Mouse (Mus musculus) forebrain, embryonic 11.5 days (tissue): Measurements from ENCODE around the gene Olfr872. TPM values are rescaled to one million over a fixed set of nuclear protein-coding genes. Genes with fewer than 3 reads are reported as not detected.
"Not testable (repeated sequence)": the region's sequence is repeated elsewhere in the genome, so short reads cannot be mapped to it uniquely, and the experiment has no call there.

Source experiments
- ATAC-seq: fragments of 200-750 bp; cut with Nextera tagmentation; replicated peaks from 2 replicates; pipeline ENCODE4 v1.8.0; 2017; ENCODE audit warnings: moderate TSS enrichment; ENCODE audit not compliant: low FRiP score
- DNase-seq: peaks from one replicate; pipeline ENCODE4 v3.0.0-alpha.2; 2017; ENCODE audit warnings: low spot score
- H3K27ac ChIP-seq: fragments of 300-500 bp; sonication (generic); 2 replicates; pipeline ENCODE4 v1.5.1; 2014; ENCODE audit warnings: low read depth, low read length
- H3K27me3 ChIP-seq: fragments of 300-500 bp; sonication (generic); 2 replicates; pipeline ENCODE4 v1.6.1; 2014; ENCODE audit warnings: mild to moderate bottlenecking, low read length, mixed read lengths; ENCODE audit not compliant: control insufficient read depth, insufficient read depth
- H3K36me3 ChIP-seq: fragments of 300-500 bp; sonication (generic); 2 replicates; pipeline ENCODE4 v1.6.1; 2014; ENCODE audit warnings: mild to moderate bottlenecking, low read length, moderate library complexity, mixed read lengths; ENCODE audit not compliant: control insufficient read depth, insufficient read depth
- H3K4me1 ChIP-seq: fragments of 300-500 bp; sonication (generic); replicated peaks from 2 replicates; pipeline ENCODE4 v1.6.1; 2014; ENCODE audit warnings: low read length, mixed read lengths; ENCODE audit not compliant: control insufficient read depth, insufficient read depth
- H3K4me2 ChIP-seq: fragments of 300-500 bp; sonication (generic); 2 replicates; pipeline ENCODE4 v1.6.1; 2014; ENCODE audit warnings: low read depth, mild to moderate bottlenecking, low read length, moderate library complexity, mixed read lengths; ENCODE audit not compliant: severe bottlenecking
- H3K4me3 ChIP-seq: fragments of 300-500 bp; sonication (generic); 2 replicates; pipeline ENCODE4 v1.5.1; 2014; ENCODE audit warnings: low read depth, low read length
- H3K9ac ChIP-seq: fragments of 300-500 bp; sonication (generic); 2 replicates; pipeline ENCODE4 v1.6.1; 2014; ENCODE audit warnings: low read length
- H3K9me3 ChIP-seq: fragments of 300-500 bp; sonication (generic); 2 replicates; pipeline ENCODE4 v1.6.1; 2016; ENCODE audit warnings: low read length, mixed read lengths; ENCODE audit not compliant: control insufficient read depth
- WGBS: fragments of 180-500 bp; shearing (Covaris S2); extraction: QIAGEN DNeasy Blood & Tissue Kit; methylation state at CpG from one replicate; pipeline ENCODE4 v1.1.7; 2014; 5-methylcytosine and 5-hydroxymethylcytosine counted together
- polyA plus RNA-seq: library from polyadenylated mRNA; unstranded; fragments of >200 nt; fragmentation: Nextera tagmentation; extraction: Ambion mirVana; gene quantifications from 2 replicates; pipeline ENCODE4 v1.2.1, GENCODE M21; 2014

Olfr872 gene
- not detected in 2 replicates for polyA plus RNA-seq

GRCm38 (mm10) chr9:20236819-20237218 is at the start of gene Olfr872:
TSS of gene Olfr872 (plus strand) at chr9:20237119.
- Histone ChIP-seq H3K4me3 (no peak within 1 kb of the TSS), H3K9ac (no peak within 1 kb of the TSS), H3K36me3 (no peaks in the 10 kb centered on the region), H3K27me3 (no peaks in the 10 kb centered on the region), H3K9me3 (no peaks in the 10 kb centered on the region), H3K4me1 (no peaks in the 10 kb centered on the region), H3K27ac (no peak within 1 kb of the TSS), H3K4me2 (no peak within 1 kb of the TSS)
- DNase-seq (no peak), ATAC-seq (no peak)

- ATAC-seq (no peak), DNase-seq (no peak)
- no peak overlapping the region for H3K4me3 ChIP-seq
- H3K27ac ChIP-seq: no peak overlapping the region
- no peaks in the 10 kb centered on the region for H3K27me3 ChIP-seq
- no peaks in the 10 kb centered on the region for H3K36me3 ChIP-seq
- no peaks in the 10 kb centered on the region; the same call in 1 of the 2 replicates for H3K9me3 ChIP-seq
- H3K9ac ChIP-seq: no peak overlapping the region
- H3K4me1 ChIP-seq: no peaks in the 10 kb centered on the region
- H3K4me2 ChIP-seq: no peak overlapping the region
- WGBS: 73% methylated on average over 1 of the region's 1 CpGs
These were observed 34.8 kb upstream of the Olfr872 start for GRCm38 (mm10) chr9:20202131-20202530.

GRCm38 (mm10) chr9:20203413-20203984 is 33.4 kb upstream of the Olfr872 start:
- not testable (repeated sequence) for H3K9me3 ChIP-seq, H3K27ac ChIP-seq, DNase-seq, H3K9ac ChIP-seq, H3K27me3 ChIP-seq, H3K4me3 ChIP-seq, H3K4me2 ChIP-seq, H3K36me3 ChIP-seq, ATAC-seq, H3K4me1 ChIP-seq
- 88% methylated on average over 7 of the region's 7 CpGs for WGBS

GRCm38 (mm10) chr9:20210812-20211211 is 26.1 kb upstream of the Olfr872 start:
- no peaks in the 10 kb centered on the region for H3K4me1 ChIP-seq
- no peak overlapping the region for H3K27ac ChIP-seq
- H3K9me3 ChIP-seq: no peaks in the 10 kb centered on the region; the same call in 1 of the 2 replicates
- WGBS: 44% methylated on average over 1 of the region's 1 CpGs
- no peaks in the 10 kb centered on the region for H3K27me3 ChIP-seq
- H3K9ac ChIP-seq: no peak overlapping the region
- DNase-seq: no peak
- no peak overlapping the region for H3K4me2 ChIP-seq
- no peak for ATAC-seq
- no peak overlapping the region for H3K4me3 ChIP-seq
- no peaks in the 10 kb centered on the region for H3K36me3 ChIP-seq

- Histone ChIP-seq H3K9me3 (no peaks in the 10 kb centered on the region; the same call in 1 of the 2 replicates), H3K4me3 (no peak overlapping the region), H3K27me3 (no peaks in the 10 kb centered on the region), H3K9ac (no peak overlapping the region), H3K36me3 (no peaks in the 10 kb centered on the region), H3K4me2 (no peak overlapping the region), H3K4me1 (no peaks in the 10 kb centered on the region), H3K27ac (no peak overlapping the region)
- no peak for DNase-seq
- ATAC-seq: no peak
- WGBS: 81% methylated on average over 2 of the region's 2 CpGs
These were observed 25.4 kb upstream of the Olfr872 start for GRCm38 (mm10) chr9:20211477-20211876.

- ATAC-seq: no peak
- DNase-seq: no peak
- no peak within 1 kb of the TSS for H3K4me3 ChIP-seq
- no peaks in the 10 kb centered on the region for H3K27me3 ChIP-seq
- no peak within 1 kb of the TSS for H3K4me2 ChIP-seq
- H3K27ac ChIP-seq: no peak within 1 kb of the TSS
- H3K9me3 ChIP-seq: no peaks in the 10 kb centered on the region; the same call in 1 of the 2 replicates
- H3K36me3 ChIP-seq: no peaks in the 10 kb centered on the region
- no peak within 1 kb of the TSS for H3K9ac ChIP-seq
- H3K4me1 ChIP-seq: no peaks in the 10 kb centered on the region
These were observed 25.0 kb upstream of the Olfr872 start, which contains the start of gene Olfr871 for GRCm38 (mm10) chr9:20211907-20212306. TSS of gene Olfr871 (plus strand) at chr9:20212207.

- 81% methylated on average over 2 of the region's 2 CpGs for WGBS
- no peaks in the 10 kb centered on the region; the same call in 1 of the 2 replicates for H3K9me3 ChIP-seq
- no peak for DNase-seq
- H3K9ac ChIP-seq: no peak overlapping the region
- ATAC-seq: no peak
- no peaks in the 10 kb centered on the region for H3K27me3 ChIP-seq
- no peak overlapping the region for H3K4me2 ChIP-seq
- H3K4me1 ChIP-seq: no peaks in the 10 kb centered on the region
- H3K36me3 ChIP-seq: no peaks in the 10 kb centered on the region
- H3K27ac ChIP-seq: no peak overlapping the region
- H3K4me3 ChIP-seq: no peak overlapping the region
These were observed 459 bp downstream of the Olfr872 start for GRCm38 (mm10) chr9:20237378-20237777.

GRCm38 (mm10) chr9:20282051-20282450 is 45.1 kb downstream of the Olfr872 start, which contains the start of gene Olfr39:
TSS of gene Olfr39 (plus strand) at chr9:20282351.
- H3K9me3 ChIP-seq: no peaks in the 10 kb centered on the region
- no peak within 1 kb of the TSS for H3K4me3 ChIP-seq
- H3K4me1 ChIP-seq: no peaks in the 10 kb centered on the region
- no peak within 1 kb of the TSS for H3K4me2 ChIP-seq
- H3K27me3 ChIP-seq: no peaks in the 10 kb centered on the region
- H3K36me3 ChIP-seq: no peaks in the 10 kb centered on the region
- H3K27ac ChIP-seq: no peak within 1 kb of the TSS
- WGBS: 86% methylated on average over 1 of the region's 1 CpGs
- H3K9ac ChIP-seq: no peak within 1 kb of the TSS
- ATAC-seq: no peak
- no peak for DNase-seq

GRCm38 (mm10) chr9:20295562-20295961 is 58.6 kb downstream of the Olfr872 start:
- H3K4me1 ChIP-seq, H3K27ac ChIP-seq, H3K9ac ChIP-seq, H3K4me3 ChIP-seq, H3K9me3 ChIP-seq, H3K36me3 ChIP-seq, ATAC-seq, DNase-seq, H3K27me3 ChIP-seq, H3K4me2 ChIP-seq: not testable (repeated sequence)
- 81% methylated on average over 5 of the region's 5 CpGs for WGBS
